Mouse (Mus musculus) ES-Bruce4 (cell line): ENCODE data around the gene Lrrc63.

Source experiments
- CTCF ChIP-seq: IDR thresholded peaks from one replicate; pipeline ENCODE4 v1.8.1; 2011; ENCODE audit warnings: low read depth, low read length
- EP300 ChIP-seq: IDR thresholded peaks from 2 replicates; pipeline ENCODE4 v1.6.1; 2011; ENCODE audit warnings: low read depth, low read length; ENCODE audit not compliant: insufficient read depth
- POLR2A ChIP-seq: IDR thresholded peaks from one replicate; pipeline ENCODE4 v1.8.1; 2011; ENCODE audit warnings: low read length; ENCODE audit not compliant: insufficient read depth

DNA sequence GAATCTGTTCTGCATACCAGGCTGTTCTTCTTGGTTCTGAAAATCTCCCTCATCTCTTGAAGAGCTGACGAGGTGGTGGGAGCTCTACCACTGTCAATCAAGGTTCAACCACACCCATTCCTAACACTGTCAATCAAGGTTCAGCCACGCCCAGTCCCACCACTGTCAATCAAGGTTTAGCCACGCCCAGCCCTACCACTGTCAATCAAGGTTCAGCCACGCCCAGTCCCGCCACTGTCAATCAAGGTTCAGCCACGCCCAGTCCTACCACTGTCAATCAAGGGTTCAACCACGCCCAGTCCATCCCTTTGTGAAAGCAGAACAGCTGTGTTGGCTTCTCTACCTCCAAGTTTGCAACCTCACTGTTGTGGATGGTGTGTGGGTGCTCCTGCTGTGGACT is 66.2 kb downstream of the Lrrc63 start:
- no peak for TF ChIP-seq POLR2A
- no peak for TF ChIP-seq CTCF
- TF ChIP-seq EP300 = no peak
